Mouse (Mus musculus): ENCODE measurements around the gene Daam1.
"Not testable (repeated sequence)": the region's sequence is repeated elsewhere in the genome, so short reads cannot be mapped to it uniquely, and the experiment has no call there.

The Daam1 gene

DNA sequence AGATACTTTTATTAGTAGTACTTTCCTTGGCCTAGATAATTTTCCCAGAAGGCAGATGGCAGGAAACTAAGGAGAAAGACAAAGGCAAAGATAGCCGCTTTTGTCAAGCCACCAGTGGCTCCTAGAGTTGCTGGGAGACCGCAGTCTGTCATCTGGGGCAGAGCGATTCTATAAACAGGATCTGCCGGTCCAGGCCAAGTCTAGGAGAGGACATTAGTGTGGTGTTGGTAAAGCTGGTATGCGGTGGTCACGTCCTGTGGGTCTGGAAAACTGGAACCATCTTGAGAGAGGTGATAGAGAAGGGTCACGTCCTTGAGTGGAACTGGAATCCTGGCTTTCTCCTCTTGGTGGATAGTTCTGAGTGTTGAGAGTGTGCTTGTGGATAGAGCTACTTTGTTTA is 3.2 kb downstream of the Daam1 start:
- DNase-seq (ENCODE audit: low read depth in 1 of 2, low spot score in 2 of 2), result no peak

DNA sequence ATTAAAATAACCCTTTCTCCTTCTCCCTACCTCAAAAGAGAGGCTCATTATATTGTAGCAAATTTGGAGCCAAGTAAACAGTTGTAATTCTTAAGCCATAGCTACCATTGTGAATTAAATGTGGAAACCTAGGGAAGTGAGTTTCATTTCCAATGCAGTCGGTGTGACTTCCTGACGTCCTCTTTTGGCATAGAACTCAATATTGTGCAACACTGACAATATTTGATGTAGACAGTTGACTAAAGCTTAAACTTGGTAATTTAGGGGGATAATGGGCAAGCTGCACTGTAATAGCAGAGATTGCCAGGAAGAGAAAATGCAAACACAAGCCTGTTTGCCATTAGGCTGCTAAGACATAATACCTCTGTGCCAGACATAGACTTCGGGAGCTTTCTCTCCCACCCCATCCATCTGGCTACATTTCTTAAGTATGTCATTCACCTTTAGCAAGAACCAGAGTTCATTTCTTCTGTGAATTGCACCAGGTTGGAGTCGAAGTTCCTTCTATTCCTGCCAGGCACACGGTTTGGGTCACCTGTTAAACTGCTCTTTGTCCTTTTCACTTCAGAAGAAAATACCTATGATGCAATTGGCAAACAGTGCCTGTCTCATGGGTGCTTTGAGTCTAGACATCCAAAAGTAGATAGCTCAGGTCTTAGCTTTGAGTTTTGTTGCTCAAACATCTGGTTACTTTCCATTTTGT is 5.2 kb downstream of the Daam1 start:
- no peak for DNase-seq (ENCODE audit: low read depth in 1 of 2, low spot score in 2 of 2)

DNA sequence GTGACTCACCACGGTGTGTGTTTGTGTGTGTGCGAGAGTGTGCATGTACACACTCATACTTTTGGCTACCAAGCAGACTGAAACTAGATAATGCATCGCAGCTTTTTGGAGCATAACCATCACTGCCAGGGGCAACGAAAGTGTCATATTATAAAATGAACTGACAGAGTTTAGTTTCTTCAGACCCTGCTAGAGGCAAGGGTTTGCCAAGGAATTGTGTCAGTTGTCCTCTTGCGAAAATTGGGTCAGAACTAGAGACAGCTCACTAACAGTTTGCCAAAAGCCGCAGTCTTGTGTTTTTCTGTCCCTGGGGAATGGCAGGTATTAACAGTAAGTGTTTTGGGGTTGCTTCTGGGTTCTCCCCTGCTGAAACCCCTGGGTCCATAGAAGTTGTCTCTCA is 5.9 kb downstream of the Daam1 start:
- no peak for DNase-seq (ENCODE audit: low read depth in 1 of 2, low spot score in 2 of 2)

DNA sequence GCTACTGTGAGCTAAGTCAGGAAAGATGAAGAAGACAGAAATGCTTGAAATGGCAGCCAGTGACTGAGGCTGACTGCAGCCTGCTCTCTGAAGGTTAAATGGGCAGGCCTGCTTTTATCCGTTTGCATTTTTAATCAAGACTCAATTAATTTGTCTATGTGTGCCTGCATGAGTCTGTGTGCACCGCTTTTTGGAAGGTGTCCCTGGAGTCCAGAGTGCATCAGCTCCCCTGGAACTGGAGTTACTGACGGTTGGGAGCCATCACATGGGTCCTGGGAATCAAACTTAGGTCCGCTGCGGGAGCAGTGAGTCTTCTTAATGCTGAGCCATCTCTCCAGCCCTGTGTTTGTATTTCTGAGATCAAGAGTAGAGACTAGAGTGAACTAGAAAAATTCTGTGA is 6.7 kb downstream of the Daam1 start:
- DNase-seq (ENCODE audit: low read depth in 1 of 2, low spot score in 2 of 2), result no peak

DNA sequence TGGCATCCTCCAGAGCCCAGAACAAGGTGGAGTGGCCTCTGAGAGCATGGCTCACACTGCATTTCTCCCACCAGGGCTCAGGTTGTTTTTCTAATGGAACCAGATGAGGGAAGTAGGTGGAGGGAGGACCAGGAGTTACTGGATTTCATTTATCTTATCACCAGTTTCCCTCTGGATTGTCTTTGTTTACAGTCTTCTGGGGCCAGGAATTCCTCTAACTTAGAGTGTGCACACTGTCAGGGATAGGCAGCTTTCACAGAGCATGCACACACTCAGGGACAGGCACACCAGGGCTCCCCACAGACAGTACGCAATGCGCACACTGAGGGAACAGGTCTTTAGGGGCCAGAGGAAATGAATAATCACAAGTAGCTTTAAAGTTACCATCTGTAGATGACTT is 7.4 kb downstream of the Daam1 start:
- DNase-seq (ENCODE audit: low read depth in 1 of 2, low spot score in 2 of 2), result no peak

DNA sequence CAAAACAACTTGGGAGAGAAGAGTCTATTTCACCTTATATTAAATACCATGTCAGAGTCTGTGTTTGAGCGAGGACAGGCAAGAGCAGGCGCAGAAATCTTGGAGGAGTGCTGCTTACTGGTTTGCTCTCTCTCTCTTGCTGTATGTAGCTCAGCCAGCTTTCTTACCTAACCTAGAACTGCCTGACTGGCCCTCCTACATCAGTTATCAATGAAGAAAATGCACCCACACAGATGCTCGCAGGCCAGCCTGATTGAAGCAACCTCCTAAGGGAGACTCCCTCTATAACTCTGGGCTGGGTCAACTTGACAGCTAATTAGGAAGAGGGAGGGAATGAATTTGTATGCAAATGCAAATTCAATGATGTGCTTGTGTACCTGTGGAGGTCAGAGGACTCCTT is 8.8 kb downstream of the Daam1 start:
- DNase-seq (ENCODE audit: low read depth in 1 of 2, low spot score in 2 of 2), result no peak

DNA sequence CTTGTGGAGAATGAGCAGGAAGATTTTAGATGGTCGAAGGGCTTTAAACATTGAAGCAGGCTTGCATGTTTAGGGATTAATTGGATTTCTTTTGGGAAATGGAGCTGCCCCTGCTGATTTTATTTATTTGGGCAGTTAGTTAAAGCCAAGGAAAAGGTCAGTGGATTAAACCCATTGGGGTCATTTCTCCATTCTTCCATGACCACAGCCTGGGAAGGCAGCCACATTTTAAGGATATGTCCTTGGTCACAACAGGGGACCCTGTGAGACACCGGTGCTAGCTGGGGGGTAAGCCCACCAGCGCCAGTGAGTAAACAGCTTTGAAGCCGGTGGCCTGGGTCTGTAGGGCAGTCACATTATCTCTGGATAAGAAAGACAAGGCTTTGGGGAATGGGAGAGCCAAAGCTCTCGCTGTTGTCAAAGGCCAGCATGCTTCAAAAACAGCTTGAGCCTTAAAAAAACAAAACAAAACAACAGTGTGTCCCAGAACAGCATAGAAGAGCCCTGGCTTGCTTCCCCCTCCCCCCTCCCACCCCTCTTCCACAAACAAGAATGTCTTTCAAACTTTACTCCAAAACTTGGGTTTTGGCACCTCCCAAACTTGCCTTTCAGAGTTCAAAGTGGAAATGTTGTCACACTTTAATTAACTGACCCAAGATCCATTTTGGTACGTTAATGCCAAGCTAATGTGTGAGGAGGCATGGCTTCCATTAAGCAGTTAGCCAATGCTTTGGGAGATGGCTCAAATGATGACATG is 9.7 kb downstream of the Daam1 start:
- no peak for DNase-seq (ENCODE audit: low read depth in 1 of 2, low spot score in 2 of 2)

DNA sequence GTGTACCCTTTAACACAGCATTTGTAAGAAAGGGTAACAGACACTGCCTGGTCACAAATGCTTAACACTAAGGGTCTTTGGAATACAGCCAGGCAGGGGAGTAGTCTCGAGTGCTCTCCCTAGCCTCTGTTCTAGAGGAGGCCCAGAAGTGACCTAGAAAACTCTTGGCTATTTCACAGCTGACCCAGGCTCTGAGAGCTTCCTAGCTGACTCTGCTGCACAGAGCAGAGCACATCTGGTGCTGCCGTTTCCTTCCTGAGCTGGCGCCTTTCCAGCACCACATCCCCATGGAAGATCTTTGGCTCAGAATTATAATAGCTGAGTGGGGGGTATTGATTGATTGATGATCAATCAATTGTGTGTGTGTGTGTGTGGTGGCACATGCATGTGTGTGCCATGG is 11.1 kb downstream of the Daam1 start:
- DNase-seq (ENCODE audit: low read depth in 1 of 2, low spot score in 2 of 2), result no peak

DNA sequence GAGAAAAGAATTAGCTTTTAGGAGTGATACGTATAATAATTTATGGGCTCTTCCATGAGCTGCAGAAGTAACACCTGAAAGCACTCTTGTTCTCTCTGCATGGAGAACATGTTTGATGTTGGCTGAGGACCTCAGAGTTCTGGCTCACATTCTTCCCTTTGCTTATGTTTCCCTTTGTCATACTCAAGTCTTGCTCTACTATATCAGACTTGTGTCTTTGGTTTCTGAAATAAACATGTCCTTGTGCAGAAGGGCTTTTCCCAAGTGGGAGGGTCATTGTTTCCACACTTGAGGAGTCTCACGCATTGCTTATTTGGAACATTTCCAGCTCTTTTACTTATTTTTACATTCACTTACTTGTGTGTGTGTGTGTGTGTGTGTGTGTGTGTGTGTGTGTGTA is 11.7 kb downstream of the Daam1 start:
- DNase-seq (ENCODE audit: low read depth in 1 of 2, low spot score in 2 of 2), result no peak

DNA sequence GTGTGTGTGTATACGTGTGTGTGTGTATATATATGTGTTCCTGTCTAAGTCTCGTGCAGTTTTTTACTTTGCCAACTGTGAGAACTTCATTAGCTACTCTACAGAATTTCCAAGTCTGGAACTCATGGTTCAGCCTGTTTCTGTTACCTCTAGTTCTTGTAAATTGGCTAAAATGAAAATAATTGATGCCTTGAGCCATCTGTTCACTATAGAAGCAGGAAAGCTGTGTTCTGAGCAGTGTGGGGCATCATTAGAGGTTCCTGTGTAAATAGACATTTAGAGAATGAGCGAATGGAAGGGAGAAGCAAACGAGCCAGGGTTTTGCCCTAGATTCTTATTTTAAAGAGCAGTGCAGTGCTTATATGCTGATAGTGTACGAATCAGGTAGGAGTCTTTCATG is 14.6 kb downstream of the Daam1 start:
- DNase-seq (ENCODE audit: low read depth in 1 of 2, low spot score in 2 of 2), result no peak

DNA sequence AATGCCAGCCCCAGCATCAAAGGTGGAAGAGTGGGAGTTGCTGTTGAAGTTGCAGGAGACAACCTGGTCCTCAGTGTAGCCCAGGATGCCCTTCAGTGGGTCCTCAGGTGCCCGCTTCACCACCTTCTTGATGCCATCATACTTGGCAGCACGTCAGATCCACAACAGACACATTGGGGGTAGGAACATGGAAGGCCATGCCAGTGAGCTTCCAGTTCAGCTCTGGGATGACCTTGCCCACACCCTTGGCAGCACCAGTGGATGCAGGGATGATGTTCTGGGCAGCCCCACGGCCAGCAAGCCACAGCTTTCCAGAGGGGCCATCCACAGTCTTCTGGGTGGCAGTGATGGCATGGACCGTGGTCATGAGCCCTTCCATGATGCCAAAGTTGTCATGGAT is 15.5 kb downstream of the Daam1 start:
- DNase-seq (ENCODE audit: low read depth in 1 of 2, low spot score in 2 of 2), result not testable (repeated sequence)

DNA sequence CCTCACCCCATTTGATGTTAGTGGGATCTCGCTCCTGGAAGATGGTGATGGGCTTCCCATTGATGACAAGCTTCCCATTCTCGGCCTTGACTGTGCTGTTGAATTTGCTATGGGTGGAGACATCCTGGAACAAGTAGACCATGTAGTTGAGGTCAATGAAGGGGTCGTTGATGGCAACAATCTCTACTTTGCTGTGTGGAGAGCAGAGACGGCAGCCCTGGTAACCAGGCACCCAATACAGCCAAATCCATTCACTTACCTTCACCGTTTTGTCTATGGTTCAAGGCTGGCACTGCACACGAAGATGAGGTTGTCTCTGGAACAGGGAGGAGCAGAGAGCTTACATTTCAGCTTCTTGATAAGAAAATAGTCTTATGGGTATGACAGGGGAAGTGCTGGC is 16.1 kb downstream of the Daam1 start:
- not testable (repeated sequence) for DNase-seq (ENCODE audit: low read depth in 1 of 2, low spot score in 2 of 2)

DNA sequence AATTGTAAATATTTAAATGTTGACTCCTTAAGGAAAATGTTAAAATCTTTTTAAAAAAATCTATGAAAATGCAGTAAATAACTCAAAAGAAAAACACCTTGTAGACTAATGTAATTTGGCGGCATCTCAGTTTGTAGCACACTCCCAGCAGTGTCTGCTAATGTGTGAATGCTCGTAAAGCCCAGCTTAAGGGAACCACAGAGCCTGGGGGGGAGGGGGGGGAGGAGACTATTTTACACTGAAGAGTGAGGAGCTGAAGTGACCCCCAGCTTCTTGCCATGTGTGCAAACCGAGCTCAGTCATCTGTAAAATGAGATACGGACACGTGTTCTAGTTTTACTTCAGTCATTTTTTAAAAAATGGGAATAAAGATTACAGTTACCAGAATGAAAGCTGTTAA is 16.7 kb downstream of the Daam1 start:
- DNase-seq (ENCODE audit: low read depth in 1 of 2, low spot score in 2 of 2), result no peak

DNA sequence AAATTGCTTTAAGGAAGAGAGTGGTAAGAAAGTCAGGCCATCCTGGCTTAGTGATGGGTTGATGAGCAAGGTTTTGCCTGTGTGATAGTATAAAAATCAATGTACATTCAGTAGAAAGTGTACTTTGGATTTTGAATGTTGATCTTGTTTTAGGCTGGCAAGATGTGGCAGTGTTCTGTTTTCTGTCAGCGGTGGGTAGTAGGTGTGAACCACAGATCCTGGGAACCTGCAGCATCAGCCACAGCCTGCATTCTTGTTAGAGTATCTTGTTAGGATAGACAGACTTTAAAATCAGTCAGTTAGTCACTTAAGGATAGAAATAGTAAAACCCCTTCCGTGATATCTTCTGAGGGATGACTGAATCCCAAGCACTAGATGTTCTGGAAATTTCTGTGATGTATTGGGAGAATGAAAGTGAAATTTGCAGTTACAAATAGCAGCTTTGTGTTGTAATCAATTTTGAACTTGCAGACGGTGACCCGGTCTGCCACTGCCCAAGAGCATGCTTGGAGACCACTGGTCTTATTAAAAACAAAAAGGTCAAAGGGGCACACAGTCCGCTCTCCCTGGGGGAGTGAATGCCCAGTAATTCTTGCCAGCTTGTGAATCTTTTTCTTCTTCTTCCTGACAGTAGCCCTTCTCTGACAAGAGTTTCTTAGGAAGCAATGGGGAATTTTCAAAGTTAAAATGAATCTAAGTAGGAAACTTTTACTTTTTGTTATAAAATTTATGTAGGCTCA is 17.3 kb downstream of the Daam1 start:
- no peak for DNase-seq (ENCODE audit: low read depth in 1 of 2, low spot score in 2 of 2)

DNA sequence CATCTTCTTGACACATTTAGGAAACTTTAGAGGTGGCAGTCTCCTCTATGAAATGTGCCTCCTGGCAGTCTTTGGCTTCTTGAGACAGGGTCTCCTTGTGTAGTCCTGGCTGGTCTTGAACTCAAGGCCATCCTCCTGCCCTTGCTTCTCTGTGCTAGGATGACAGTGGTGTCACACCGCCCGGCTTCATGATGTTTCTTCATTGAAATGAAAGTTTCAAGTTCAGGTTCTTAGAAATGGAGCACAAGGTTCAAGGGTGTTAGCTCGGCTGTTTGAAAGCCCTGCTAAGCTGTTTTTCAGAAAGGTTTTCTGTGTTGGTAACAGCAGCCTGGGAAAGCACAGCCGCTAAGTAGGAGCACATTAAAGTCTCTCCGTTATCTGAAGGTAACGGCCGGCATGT is 18.2 kb downstream of the Daam1 start:
- DNase-seq (ENCODE audit: low read depth in 1 of 2, low spot score in 2 of 2), result no peak

DNA sequence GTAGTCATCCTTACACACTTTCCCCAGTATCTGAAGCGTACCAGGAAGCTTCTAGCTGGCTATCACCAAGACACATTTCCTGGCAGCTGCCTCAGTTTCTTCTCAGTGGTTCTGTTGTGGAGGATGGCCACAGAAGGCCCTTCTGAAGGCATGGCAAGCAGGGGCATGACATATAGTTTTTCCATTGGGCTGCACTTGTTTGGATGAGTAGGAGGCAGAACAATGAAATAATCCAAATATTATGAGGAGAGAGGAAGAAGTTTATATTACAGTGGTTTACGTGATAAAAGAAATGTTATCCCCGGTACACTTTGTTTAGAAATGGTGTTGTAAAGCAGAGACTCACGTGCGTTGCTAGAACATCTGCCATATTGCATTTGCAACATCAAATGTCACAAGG is 19.3 kb downstream of the Daam1 start:
- DNase-seq (ENCODE audit: low read depth in 1 of 2, low spot score in 2 of 2), result no peak

DNA sequence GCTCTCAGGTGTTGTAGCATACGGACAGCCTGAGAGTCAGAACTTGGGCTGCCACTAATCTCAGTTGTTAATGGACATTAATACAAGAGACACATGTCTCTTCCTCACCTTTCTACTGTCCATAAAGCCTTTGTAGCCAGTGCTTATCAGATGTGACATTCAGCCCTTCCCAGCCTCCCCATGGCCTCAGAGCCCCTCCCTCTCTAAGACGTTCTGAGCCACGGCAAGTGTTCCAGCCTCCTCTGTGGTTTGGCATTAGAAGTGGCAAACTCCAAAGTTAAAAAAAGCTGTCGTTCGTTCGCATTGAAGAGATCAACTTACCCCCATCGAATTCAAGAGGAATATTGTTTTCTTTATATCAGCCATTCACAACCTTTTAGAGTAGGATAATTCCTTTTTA is 21.8 kb downstream of the Daam1 start:
- DNase-seq (ENCODE audit: low read depth in 1 of 2, low spot score in 2 of 2), result no peak

DNA sequence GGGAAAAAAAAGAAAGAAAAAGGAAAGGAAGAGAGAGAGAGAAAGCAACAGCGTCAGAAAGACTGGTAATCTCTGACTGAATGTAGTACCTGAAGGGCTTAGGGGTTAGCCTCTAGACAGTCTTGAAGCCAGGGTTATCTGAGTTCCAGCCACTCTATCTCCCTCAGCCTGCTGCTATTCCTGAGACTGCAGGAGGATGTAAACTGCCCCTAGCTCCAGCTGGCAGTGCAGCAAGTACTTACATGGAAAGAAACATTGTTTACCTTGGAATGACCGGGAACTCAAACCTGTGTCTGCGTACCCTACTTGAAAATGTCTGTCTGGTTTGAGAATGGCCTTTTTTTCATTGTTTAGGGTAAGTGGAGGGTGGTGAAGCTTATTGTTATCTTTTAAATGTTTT is 22.8 kb downstream of the Daam1 start:
- no peak for DNase-seq (ENCODE audit: low read depth in 1 of 2, low spot score in 2 of 2)

DNA sequence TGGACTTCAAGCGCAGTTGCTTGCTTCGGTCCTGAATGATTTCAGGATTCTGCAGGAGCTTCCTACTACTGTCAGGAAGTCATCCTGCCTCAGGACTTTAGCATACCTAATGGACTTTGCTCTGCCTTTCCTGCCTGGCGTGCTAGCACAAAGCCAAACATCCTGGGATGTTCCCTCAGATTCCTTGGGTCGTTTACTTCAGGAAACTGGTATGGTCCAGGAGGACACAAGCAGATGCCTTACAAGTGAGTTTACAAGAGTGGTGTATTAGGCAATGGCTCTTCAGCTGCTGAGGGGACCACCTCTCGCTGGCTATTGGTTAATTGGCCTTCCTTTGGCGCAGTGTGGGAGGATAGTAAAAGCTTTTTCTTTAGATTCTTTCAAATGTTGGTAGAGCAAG is 23.3 kb downstream of the Daam1 start:
- DNase-seq (ENCODE audit: low read depth in 1 of 2, low spot score in 2 of 2), result no peak

DNA sequence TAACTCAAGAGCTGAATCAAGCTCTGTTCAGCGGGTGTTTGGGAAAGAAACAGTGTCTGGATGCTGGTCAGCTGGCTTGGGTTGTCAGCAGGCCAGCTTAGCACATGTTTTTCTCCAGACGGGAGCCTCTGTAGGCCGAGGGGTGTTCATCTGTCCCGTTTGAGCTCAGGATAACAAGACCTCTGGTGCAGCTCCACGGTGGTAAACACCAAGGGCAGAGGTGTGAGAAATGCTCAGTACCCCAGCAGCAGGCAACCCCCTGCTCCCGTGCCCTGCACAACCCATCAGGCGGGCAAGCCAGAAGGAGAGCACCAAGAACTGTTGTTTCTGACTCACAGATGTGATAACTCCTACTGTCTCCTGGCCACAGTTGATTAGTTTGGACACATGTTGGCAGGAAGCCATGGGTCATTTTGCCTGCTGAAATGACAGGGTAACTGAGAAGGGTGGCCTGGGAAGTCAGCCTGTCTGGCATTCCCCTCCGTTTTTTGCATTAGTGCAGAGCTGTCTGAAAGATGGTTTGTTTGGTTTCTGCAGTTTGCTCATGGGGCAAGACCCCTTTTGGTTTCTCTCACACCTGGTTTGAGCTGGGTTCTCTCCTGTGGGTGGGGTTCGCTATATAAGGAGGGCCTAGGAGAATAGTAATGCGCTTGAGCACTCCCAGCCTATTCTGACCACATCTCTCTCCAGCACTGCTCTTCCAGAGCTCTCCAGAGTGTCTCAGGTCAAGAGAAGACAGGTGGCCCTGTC is 25.0 kb downstream of the Daam1 start:
- no peak for DNase-seq (ENCODE audit: low read depth in 1 of 2, low spot score in 2 of 2)

DNA sequence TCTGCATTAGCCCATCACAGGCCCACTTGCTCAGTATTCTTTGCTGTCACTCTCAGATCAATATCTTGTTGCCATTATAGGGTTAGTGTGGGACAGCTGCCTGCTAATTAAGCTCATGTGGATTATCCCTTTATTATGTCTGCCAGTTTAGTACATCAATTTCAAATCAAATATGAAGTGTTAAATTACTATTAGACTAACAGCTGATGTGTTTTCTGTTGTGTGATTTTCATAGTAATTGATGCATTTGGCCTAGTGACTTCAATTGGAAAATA is 25.5 kb downstream of the Daam1 start:
- DNase-seq (ENCODE audit: low read depth in 1 of 2, low spot score in 2 of 2), result no peak

DNA sequence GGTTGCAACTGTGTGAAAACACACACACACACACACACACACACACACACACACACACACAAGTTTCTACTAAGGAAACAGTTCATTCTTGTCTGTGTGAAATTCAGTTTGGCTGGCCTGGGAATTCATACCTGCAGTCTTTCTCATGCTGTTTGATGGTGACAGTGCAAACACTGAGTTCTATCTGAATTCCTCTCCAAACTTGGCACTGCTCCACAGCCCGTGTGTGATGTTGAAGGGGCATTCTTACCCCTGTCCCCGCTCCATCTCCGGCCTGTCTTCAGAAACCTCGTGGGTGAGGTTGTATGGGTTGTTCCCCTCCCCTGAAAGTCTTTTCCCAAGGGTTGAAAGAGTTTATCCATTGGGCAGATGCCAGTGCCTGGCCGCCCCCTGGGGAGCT is 28.2 kb downstream of the Daam1 start:
- no peak for DNase-seq (ENCODE audit: low read depth in 1 of 2, low spot score in 2 of 2)

Measured in monocyte, adult 2 months (primary cell).